8 mouse cellular contexts compared by ENCODE assay signal in genomic region chr3:90211475-90212398, GRCm38 (mm10). TPM values are rescaled to one million over a fixed set of nuclear protein-coding genes. Genes with fewer than 3 reads are reported as not detected.
DNase-seq lines count a peak whose midpoint lies in the region; ATAC-seq and TF ChIP-seq lines count a peak whose summit lies in the region.

No protein-coding gene starts in this region.

- no peak for TF ChIP-seq CTCF in left cerebral cortex, adult 2 months (IDR thresholded peaks at IDR 0.05)
- no peak for TF ChIP-seq CTCF in cortical plate, adult 2 months (IDR thresholded peaks at IDR 0.05; ENCODE audit: extremely low read depth, insufficient read depth, low read length)

- H3K4me2 ChIP-seq in intestine, embryonic 16.5 days (ENCODE audit: low read depth, low read length), result peak overlapping the region; percentile 93
- peak overlapping the region; percentile 95 for H3K4me2 ChIP-seq in neural tube, embryonic 13.5 days

- intact Hi-C loops in left cerebral cortex, adult 2 months (cut with DNase I), result loop anchor here (5.0 kb wide), 2 partner anchors 94 to 129 kb away; no protein-coding TSS in a partner anchor

- H3K4me3 ChIP-seq in left cerebral cortex, adult 2 months, result peak overlapping the region; percentile 71
- peak overlapping the region; percentile 3; the same call in 1 of the 2 replicates for H3K4me3 ChIP-seq in cortical plate, adult 2 months (ENCODE audit: insufficient read depth, low read length)
- peak overlapping the region; percentile 85 for H3K4me3 ChIP-seq in intestine, embryonic 16.5 days (ENCODE audit: low read length)
- H3K4me3 ChIP-seq in neural tube, embryonic 13.5 days, result peak overlapping the region; percentile 76

- no peak for ATAC-seq in intestine, embryonic 16.5 days
- no peak for ATAC-seq in neural tube, embryonic 13.5 days (ENCODE audit: low read depth)

- no peaks in the 10 kb centered on the region for H3K9me3 ChIP-seq in intestine, embryonic 16.5 days (ENCODE audit: control insufficient read depth, low read length)
- no peaks in the 10 kb centered on the region for H3K9me3 ChIP-seq in neural tube, embryonic 13.5 days

- no peak for TF ChIP-seq POLR2A in cortical plate, adult 2 months (IDR thresholded peaks at IDR 0.05; ENCODE audit: extremely low read depth, insufficient read depth, low read length)

- no peak overlapping the region for H3K27ac ChIP-seq in left cerebral cortex, adult 2 months
- no peak overlapping the region for H3K27ac ChIP-seq in cortical plate, adult 2 months (ENCODE audit: insufficient read depth, low read length)
- no peak overlapping the region; the same call in 1 of the 2 replicates for H3K27ac ChIP-seq in intestine, embryonic 16.5 days (ENCODE audit: low read length)
- H3K27ac ChIP-seq in neural tube, embryonic 13.5 days (replicated peaks), result no peak overlapping the region

- peak overlapping the region; percentile 93 for H3K9ac ChIP-seq in intestine, embryonic 16.5 days (ENCODE audit: low read depth, low read length)
- peak overlapping the region; percentile 88 for H3K9ac ChIP-seq in neural tube, embryonic 13.5 days

- peaks cover 13% of the 10 kb centered on the region for H3K36me3 ChIP-seq in intestine, embryonic 16.5 days (ENCODE audit: control insufficient read depth, insufficient read depth, low read length)
- H3K36me3 ChIP-seq in neural tube, embryonic 13.5 days, result peaks cover 58% of the 10 kb centered on the region

- WGBS in intestine, embryonic 16.5 days, result 72% methylated on average over 13 of the region's 13 CpGs
- 86% methylated on average over 13 of the region's 13 CpGs for WGBS in neural tube, embryonic 13.5 days

- H3K4me1 ChIP-seq in cortical plate, adult 2 months (ENCODE audit: control insufficient read depth, insufficient read depth, low read length), result peaks cover 8% of the 10 kb centered on the region; the same call in 1 of the 2 replicates
- peaks cover 14% of the 10 kb centered on the region for H3K4me1 ChIP-seq in intestine, embryonic 16.5 days (ENCODE audit: control insufficient read depth, insufficient read depth, low read length)
- peaks cover 32% of the 10 kb centered on the region for H3K4me1 ChIP-seq in neural tube, embryonic 13.5 days (replicated peaks)

- no peaks in the 10 kb centered on the region for H3K27me3 ChIP-seq in intestine, embryonic 16.5 days (replicated peaks; ENCODE audit: control insufficient read depth, insufficient read depth, low read length)
- H3K27me3 ChIP-seq in neural tube, embryonic 13.5 days, result no peaks in the 10 kb centered on the region

- DNase-seq in left cerebral cortex, adult 2 months (ENCODE audit: extremely low spot score in 1 of 2, low spot score in 2 of 2), result no peak
- DNase-seq in left cerebral cortex, adult 8-10 months (ENCODE audit: low spot score in 2 of 2), result no peak
- no peak for DNase-seq in right cerebral cortex, postnatal 10 days (ENCODE audit: low spot score in 2 of 2)
- DNase-seq in cerebellum, adult 8-10 months, result no peak
- no peak for DNase-seq in cerebellum, postnatal 25 days

RNA-seq across cellular contexts. Expression of gene Rps27, which starts 1.7 kb away (rescaled TPM):
- 100 to 1,000 TPM; 799 to 888 TPM for total RNA-seq in left cerebral cortex, adult 2 months (2021)
- 1,000 to 10,000 TPM; 1,002 to 1,118 (median 1,038) TPM for total RNA-seq in left cerebral cortex, adult 8-10 months (2022)
- 1,605 and 1,617 TPM in 2 replicates for polyA plus RNA-seq in cortical plate, adult 2 months (2012; rRNA removed)
- 1,326 and 1,461 TPM in 2 replicates for polyA plus RNA-seq in intestine, embryonic 16.5 days (2015; fragmentation: Nextera tagmentation; extraction: Ambion mirVana)
- polyA plus RNA-seq in neural tube, embryonic 13.5 days (2015; fragmentation: Nextera tagmentation; extraction: Ambion mirVana), result 750 and 953 TPM in 2 replicates

RNA-seq across cellular contexts. Expression of gene Rab13, which starts 1.8 kb away (rescaled TPM):
- total RNA-seq in left cerebral cortex, adult 2 months (2021), result 1 to 10 TPM; 7.9 to 8.9 TPM
- total RNA-seq in left cerebral cortex, adult 8-10 months (2022), result 10 to 100 TPM in 1 of 4 experiments, 1 to 10 TPM in 3; 7.6 to 11.3 (median 8.5) TPM
- polyA plus RNA-seq in cortical plate, adult 2 months (2012; rRNA removed), result 9.5 and 9.8 TPM in 2 replicates
- polyA plus RNA-seq in intestine, embryonic 16.5 days (2015; fragmentation: Nextera tagmentation; extraction: Ambion mirVana), result 18.6 and 22.0 TPM in 2 replicates
- 22.9 and 24.1 TPM in 2 replicates for polyA plus RNA-seq in neural tube, embryonic 13.5 days (2015; fragmentation: Nextera tagmentation; extraction: Ambion mirVana)

RNA-seq across cellular contexts. Expression of gene Jtb, which starts 19.7 kb away (rescaled TPM):
- total RNA-seq in left cerebral cortex, adult 2 months (2021), result 10 to 100 TPM; 43.8 to 49.5 TPM
- 10 to 100 TPM; 29.4 to 40.3 (median 33.6) TPM for total RNA-seq in left cerebral cortex, adult 8-10 months (2022)
- 59.2 and 61.0 TPM in 2 replicates for polyA plus RNA-seq in cortical plate, adult 2 months (2012; rRNA removed)
- 110 and 114 TPM in 2 replicates for polyA plus RNA-seq in intestine, embryonic 16.5 days (2015; fragmentation: Nextera tagmentation; extraction: Ambion mirVana)
- 85.9 and 90.3 TPM in 2 replicates for polyA plus RNA-seq in neural tube, embryonic 13.5 days (2015; fragmentation: Nextera tagmentation; extraction: Ambion mirVana)

RNA-seq across cellular contexts. Expression of gene Creb3l4, which starts 31.6 kb away (rescaled TPM):
- total RNA-seq in left cerebral cortex, adult 2 months (2021), result under 1 TPM; 0.42 to 0.50 TPM
- under 1 TPM; 0.25 to 0.72 (median 0.52) TPM for total RNA-seq in left cerebral cortex, adult 8-10 months (2022)
- polyA plus RNA-seq in cortical plate, adult 2 months (2012; rRNA removed), result 0.27 and 0.49 TPM in 2 replicates
- 16.0 and 18.9 TPM in 2 replicates for polyA plus RNA-seq in intestine, embryonic 16.5 days (2015; fragmentation: Nextera tagmentation; extraction: Ambion mirVana)
- 3.3 and 3.5 TPM in 2 replicates for polyA plus RNA-seq in neural tube, embryonic 13.5 days (2015; fragmentation: Nextera tagmentation; extraction: Ambion mirVana)

RNA-seq across cellular contexts. Expression of gene Slc39a1, which starts 36.2 kb away (rescaled TPM):
- 10 to 100 TPM; 38.8 to 43.0 TPM for total RNA-seq in left cerebral cortex, adult 2 months (2021)
- total RNA-seq in left cerebral cortex, adult 8-10 months (2022), result 10 to 100 TPM; 43.0 to 52.8 (median 49.6) TPM
- polyA plus RNA-seq in cortical plate, adult 2 months (2012; rRNA removed), result 32.4 and 34.5 TPM in 2 replicates
- 94.5 and 127 TPM in 2 replicates for polyA plus RNA-seq in intestine, embryonic 16.5 days (2015; fragmentation: Nextera tagmentation; extraction: Ambion mirVana)
- polyA plus RNA-seq in neural tube, embryonic 13.5 days (2015; fragmentation: Nextera tagmentation; extraction: Ambion mirVana), result 42.4 and 54.8 TPM in 2 replicates

Comparison
In these comparisons a context has a peak if more than half of its experiments do, and no peak if none do; other contexts are left out.
1. H3K4me3 ChIP-seq: peak in every context shown above with its lines; median percentile 85 in intestine, embryonic 16.5 days; 76 in neural tube, embryonic 13.5 days; 71 in left cerebral cortex, adult 2 months; 3 in cortical plate, adult 2 months.